Mouse (Mus musculus) thymus, postnatal 14 days (tissue): ENCODE results near the gene Trmt10a.

Experiments
- DNase-seq: peaks from one replicate; pipeline ENCODE4 v3.0.0; 2021

Trmt10a gene

DNA sequence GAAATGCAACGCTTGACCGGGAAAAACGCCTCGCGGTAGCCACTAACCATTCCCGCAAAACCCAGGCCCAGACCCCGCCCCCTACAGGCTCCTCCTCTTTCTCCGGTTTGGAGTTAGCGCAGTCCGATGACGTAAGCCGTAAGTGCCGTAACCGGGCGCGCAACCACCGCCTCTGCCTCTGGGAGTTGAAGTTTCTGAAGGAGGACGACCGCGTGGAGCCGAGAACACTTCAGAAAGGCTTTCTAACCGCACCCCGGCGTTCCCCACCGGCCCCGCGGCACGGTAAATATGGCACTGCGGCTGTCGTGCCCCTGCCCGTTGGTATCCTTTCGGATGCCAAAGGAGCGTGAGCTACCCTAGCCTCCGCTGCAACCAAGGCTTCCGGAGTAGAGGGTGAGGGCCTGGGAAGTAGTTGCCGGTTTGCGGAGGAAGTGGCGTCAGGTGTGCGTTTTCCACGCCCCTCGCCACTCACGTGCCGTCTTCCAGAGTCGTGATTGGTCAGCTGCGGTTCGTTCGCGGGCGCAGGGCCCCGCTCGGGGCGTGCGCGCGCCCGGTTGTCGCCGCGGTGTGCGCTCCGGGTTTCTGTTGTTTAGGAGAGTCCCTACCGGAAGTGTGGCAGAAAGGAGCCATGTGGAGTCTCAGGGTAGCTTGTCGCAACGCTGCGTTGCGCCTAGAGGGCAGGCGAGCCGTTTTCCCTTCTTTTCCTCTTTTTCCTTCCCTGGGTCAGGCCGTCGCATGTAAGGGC is at the start of gene Trmt10a:
Trmt10a (plus strand) TSS at position 134 of the 745 bp plus-strand sequence.
- DNase-seq = peak; percentile 97

DNA sequence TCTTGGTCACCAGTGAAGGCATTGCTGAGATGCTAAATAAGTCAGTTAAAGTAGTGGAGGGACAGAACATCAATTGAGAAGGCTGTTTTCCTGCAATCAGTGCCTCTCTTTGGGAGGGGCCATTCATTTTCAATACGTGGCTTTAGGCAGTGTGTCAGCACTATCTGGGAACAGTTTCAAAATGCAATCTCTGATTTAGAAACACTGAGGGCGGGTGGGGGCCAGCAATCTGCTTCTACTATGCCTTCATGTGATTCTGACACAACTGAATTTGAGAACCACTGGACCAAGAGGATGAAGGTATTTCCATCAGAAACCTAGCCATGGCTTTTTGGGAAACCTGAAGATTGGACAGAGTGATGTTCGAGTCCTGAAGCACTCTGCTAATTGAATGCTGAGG is 47.9 kb upstream of the Trmt10a start:
- no peak for DNase-seq

DNA sequence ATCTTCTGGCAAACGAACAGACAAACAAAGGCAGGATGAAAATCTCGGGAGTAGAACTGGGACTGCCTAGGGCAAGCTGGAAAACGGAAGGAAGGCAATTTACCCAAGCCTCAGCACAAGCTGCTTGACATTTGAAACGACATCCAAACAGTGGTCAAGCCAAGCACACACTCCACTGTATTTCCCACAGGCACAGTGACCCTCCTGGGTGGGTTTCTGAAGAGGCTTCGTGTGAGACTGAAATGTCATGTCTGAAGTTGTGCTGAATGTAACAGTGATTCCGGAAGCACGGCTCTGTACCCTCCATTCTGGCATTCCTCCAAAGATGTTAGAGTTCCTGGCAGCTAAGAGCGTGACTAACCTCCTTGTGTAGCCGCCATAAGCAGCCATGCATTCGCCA is 47.5 kb upstream of the Trmt10a start:
- no peak for DNase-seq

DNA sequence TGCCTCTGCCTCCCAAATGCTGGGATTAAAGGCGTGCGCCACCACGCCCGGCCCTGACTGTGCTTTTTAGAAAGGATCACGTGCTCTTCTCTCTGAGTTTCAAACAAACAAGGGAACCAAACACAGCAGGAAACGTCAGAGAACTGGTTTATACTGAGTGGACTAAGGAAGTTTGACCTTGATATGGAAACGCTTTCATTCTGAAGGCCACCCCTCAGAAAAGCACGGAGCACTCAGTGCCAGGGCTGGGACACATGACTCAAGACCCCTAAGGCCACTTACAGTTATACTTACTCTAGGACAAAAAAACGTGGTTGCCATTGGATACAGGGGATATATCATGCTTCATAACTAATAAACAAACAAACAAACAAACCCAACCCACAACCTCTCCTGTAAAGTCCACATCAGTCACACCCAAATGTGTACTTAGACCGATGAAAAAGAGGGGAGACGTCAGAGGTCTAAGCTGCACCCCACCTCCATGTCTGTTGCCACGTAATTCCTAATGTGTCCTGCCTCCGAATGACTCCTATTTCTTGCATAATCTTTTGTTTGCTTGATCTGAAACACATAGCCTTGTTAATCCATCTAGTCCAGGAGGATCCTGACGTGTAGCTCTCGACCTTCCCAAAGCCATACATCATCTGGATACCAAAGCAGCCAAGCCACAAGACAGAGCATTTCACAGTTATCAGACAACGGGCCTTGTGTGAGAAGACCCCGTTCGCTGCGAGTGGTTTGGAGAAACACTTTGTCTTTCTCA is 46.8 kb upstream of the Trmt10a start:
- DNase-seq = no peak

DNA sequence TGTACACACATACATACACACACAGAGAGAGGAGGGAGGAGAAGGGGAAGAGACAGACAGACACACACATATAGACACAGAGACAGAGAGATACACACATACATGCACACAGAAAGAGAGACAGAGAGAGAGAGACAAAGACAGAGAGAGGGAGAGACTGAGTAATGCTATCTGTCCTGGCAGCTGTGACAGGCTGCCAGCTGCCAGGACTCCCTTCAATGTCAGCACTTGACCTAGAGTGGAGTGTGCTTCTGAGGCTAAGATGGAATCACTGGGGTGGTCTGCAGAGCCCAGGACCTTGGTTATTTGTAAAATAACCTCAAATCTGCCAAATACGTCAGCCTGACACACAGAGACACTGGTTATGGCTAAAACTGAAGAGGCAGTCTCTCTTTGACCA is 45.5 kb upstream of the Trmt10a start:
- DNase-seq = no peak

DNA sequence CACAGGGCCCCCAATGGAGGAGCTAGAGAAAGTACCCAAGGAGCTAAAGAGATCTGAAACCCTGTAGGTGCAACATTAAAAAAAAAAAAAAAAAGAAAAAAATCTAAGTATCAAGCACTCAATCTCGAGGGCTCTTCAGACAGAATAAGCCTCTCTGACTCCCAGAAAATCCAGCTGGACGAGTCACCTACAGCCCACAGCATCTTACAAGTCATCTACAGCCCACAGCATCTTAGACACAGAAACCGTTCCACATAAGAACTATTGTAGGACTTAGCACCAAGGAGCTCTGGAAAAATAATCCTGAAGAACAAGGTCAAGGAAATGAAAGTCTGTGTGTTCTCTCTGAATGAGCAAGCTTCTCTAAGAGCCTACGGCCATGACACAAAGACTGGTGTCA is 41.3 kb upstream of the Trmt10a start:
- DNase-seq = no peak

DNA sequence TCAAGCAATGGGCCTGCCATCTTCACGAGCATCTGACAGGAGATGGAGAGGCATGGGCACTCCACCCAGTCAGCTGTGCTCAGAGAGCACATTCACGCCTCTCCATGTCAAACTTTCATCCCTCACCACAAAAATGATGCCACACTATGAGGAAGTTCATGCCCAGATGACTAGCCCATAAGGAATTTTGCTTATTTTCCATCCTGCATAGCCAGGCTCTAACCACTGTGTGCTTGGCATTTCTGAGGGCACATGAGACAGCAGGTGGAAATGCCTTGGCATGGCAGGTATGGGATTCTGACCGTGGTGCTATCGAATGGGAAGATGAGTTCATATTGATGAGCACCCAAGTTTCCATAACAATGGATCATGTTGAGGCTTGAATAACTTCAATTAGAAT is 39.6 kb upstream of the Trmt10a start:
- DNase-seq = no peak

DNA sequence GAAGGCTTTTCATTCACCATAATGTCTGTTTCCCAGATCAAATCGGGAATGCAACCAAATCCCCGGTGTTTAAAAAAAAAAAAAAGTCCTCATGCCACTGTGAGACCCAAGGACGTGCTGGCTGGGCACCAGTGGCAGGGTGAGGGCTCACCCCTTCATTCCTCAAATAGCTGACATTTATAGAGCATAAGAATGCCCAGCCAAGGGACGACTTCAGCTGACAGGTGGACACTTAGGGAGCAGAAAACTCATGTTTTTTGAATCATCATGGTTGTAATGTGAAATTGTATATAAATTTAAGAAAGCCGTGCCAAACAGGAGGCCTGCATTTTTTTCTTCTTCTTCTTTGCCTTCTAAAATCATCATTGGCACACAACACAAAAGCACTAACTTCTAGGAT is 38.2 kb upstream of the Trmt10a start:
- no peak for DNase-seq

DNA sequence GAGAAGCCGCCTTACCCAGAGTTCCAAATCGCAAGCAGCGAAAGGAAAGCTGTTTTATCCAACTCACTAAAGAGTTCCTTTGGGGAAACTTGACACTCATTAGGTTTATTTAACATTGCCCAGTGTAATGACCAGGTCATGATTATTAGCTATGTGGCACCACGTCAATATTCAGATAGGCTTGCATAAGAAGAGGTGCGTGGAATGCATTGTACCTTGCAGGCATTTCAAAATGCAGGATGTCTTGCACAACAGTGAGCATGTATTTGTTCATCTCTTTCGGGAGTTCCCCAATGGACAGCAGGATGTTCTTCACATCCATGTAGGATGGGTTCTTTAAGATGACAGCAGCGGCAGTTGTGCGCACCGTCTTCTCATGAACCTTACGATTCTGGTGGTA is 36.4 kb upstream of the Trmt10a start:
- no peak for DNase-seq

DNA sequence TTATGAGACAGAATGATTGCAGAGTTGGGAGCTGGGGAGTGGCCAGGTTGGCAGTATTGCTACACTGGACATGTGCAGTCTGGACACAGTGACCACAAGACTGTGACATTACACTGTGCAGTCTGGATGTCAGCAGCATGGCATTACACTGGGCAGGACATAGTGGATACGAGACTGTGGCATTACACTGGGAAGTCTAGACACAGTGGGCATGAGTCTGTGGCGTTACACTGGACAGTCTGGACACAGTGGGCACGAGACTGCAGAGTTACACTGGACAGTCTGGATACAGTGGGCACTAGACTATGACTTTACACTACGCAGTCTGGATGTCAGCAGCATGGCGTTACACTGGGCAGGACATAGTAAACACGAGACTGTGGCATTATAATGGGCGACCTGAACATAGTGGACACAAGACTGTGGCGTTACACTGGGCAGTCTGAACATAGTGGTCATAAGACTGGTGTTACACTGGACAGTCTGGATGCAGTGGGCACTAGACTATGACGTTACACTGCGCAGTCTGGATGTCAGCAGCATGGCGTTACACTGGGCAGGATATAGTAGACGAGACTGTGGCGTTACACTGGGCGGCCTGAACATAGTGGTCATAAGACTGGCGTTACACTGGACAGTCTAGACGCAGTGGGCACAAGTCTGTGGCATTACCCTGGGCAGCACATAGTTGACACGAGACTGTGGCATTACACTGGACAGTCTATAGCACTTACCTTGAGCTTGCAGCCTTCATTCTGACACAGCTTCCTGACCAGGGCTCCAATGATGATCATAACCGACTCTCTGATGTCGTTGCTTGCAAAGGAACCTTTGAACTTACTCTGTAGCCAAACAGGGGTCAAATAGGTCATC is 32.1 kb upstream of the Trmt10a start:
- DNase-seq = no peak

DNA sequence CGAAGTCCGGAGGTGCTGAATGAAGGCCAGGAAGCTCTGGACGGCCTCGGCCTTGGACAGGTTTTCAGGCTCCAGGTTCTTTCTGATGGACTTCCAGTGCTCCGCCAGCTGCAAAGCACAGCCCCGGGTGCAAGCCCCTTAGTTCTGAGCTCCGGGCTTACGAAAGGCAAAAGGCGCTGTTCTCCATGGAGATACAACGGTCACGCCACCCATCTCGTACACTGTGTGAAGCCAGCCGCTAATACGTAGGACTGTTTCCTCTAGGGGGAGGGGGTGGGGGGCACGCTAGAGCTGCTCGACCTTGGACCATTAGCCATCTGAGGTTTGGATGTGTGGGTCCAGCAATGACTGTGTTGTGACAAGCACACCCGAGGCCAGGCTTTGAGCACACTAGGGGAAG is 29.1 kb upstream of the Trmt10a start:
- no peak for DNase-seq

DNA sequence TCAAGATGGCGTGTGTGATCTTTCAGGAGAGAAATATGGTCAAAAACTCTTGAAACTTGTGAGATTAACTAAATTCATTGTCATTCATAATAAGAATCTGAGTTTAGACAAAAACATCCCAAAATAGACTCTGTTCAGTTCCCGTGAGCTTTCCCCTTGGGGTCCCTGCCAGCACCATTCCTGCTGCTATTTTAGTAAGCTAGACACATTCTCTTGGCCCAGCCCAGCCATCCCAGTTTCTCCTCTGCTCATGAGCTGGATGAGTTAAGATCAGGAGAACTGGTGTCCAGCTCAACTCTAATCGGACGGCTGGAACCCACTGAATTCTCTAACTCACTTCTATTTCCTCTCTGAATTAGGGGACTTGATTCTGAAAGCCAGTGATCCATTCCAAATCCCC is 26.4 kb upstream of the Trmt10a start:
- no peak for DNase-seq

DNA sequence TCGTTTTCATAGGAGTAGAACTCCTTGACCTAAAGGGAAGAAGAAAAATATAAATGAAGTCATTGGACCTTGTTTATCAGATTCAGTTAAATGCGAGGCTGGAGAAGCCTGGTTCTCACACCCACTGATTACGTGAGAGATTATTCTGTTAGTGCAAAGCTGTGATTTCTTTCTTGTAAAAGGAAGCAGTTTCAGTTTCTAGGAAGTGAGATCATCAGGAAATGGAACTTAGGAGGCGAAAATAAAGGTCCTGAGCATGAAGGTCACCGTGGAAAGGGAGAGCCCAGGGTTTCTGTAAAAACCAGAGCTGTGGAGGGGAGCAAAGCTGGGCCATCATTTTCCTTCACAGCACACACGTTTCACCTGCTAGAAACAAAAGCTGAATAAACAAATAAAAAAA is 24.9 kb upstream of the Trmt10a start:
- no peak for DNase-seq

DNA sequence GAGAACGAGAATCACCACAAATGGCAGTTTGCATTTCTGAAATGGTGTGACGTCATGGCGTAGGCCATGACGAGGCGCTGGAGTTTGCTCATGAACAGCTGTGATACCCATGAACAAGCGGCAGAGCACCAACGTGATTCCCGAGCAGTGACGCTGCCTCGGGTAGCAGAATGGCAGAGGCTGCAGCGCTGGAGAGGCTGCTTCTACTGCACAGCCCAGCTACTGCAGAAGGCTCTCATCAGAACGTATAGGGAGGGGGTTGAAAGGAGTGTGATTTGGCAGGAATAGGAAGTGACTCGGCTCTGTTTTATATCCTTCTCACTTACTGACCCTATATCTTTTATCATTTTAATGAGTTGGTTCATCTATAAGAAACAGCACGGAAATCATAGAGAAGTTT is 24.4 kb upstream of the Trmt10a start:
- no peak for DNase-seq

DNA sequence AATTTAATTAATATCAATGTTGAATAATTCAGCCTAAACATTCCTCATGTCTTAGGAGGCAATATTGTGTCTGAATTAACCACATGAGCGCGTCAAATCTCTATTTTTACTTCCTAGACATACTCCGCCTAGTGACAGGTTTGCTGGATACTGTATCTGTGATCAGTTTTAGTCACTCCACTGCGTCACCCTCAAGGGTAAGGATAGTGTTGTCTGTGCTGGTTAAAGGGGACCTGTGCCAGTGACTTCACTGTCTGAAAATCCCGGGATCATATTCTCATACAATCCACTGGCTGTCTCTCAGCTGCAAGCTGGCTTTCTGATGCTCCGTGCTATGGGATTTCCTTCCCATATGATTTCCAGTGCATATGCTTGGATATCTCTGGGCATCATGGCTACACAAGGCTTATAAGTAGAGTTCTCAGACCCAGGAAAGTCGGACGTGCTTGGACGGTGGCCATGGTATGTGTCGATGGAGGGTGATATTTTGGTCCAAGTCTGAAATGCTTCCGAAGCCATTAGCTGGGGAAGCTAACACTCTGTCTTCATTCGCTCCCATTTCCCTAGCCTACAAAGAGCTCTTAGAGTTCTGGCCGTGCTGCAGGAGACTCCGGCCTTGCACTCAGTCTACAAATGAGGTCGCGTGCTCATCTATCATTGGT is 23.7 kb upstream of the Trmt10a start:
- no peak for DNase-seq

DNA sequence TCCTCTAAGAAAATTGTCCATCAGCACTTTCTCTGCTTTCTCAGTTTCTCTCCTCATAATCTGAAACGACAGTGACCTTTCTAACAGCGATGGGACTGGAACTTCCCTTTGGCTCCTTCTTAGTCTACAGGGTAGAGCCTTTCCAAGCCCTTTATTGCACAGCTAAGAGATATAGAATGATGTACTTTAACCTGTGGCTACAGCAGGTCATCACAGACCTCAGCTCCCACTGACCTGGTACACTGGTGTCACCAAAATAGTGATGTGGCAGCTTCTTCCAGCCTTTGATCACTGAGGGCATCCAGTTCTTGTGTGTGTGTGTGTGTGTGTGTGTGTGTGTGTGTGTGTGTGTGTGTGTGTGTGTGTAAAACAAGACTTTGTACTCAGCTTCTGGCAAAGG is 21.8 kb upstream of the Trmt10a start:
- no peak for DNase-seq

DNA sequence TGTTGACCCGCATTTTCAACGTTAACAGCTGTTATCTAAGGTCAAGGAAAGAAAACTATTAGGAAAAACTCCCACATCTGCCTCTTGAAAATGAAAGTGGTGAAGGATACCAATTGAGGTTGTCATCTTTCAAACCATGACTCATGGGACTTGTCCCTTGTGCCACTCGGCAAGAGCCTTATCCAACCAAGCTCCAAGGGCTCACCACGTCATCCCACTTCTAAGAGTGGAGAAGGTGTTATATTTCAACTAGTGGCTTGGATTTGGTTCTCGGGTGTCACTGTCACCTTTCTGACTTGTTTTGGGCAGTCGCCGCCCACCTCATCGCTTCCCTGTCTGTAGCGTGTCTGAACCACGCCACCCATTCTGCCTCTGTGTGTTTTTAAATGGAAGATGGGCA is 19.4 kb upstream of the Trmt10a start:
- no peak for DNase-seq

DNA sequence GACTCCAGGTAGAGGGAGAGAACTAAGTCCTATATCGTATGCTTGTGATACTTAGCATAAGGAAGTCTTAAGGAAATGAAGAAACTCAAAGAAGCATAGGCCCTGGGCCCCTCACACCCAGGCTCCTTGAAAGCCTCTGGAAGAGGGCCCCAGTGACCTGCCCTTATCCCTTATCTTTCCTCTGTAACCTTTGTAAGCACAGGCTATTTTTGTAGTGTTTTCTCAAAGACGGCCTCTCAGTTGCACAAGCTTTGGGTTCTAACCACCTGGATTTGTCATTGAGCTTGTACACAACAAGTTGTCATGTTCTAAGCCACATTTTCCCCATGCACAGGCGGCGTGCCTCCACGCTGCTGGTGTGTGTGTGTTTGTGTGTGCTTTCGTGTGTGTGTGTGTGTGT is 14.1 kb upstream of the Trmt10a start:
- no peak for DNase-seq

DNA sequence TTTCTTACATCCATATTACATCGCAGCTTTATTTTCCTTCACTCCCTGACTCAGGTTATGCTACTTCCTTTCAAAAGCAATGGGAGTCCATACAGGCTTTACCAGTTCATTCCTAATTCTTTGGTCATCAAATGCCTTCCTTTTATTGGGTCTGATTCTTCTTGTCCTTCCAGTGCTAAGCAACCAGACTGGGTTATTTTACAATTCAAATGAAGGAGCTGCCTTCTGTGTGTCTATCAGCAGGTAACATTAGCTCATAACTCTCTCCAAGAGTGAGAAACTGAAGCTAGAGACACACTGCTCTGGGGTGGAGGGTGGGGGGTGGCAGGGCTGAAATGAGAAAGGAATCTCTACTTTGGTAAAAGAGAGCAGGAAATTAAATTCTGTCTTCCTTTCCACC is 12.6 kb upstream of the Trmt10a start:
- DNase-seq = no peak

DNA sequence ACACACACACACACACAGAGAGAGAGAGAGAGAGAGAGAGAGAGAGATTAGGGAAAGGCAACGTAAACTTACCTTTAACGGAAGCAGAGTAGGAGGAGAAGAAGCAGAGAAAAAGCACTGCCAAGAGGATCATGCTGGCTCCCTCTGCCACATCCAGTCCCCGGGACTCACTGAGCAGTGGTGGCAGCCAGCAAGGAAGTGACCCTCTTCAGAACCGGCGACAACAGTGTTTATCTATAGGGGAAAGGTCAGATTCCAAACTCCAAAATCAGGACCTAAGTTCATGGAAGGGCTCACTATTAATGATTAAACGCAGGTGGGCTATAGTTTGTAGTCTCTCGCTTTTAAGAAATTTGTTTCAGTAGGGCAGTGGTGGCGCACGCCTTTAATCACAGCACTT is 12.1 kb upstream of the Trmt10a start:
- DNase-seq = no peak

DNA sequence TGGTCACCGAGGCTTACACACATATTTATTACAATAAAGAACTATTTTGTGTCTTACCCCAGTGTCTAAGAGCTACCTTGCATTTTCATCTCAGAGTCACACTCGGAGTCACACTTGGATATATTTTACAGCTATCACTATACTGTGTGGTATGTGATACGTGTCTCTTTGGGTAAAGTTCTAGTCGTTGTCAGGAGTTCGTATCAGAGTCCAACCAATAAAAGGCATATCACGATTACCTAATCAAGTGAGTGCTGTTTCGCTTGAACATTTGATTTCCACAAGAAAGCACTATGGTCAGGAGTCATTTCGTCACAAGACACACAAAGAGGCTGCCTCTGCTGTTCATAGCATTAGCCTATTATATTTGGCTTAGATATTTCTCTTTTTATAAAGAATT is 9.8 kb upstream of the Trmt10a start:
- DNase-seq = no peak

DNA sequence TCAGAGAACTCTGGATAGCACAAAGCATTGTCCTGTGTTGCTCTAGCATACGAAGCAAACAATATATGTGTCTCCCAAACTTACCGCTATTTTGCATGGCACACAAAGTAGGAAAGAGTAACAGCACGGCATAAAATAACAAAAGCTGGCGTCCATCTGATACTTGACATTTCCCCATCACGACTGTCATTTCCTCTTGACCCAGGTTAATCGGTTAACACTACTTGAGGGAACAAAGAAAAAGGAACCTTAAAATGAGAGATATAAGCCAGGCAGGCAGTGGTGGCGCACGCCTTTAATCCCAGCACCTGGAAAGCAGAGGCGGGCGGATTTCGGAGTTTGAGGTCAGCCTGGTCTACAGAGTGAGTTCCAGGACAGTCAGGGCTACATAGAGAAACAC is 9.3 kb upstream of the Trmt10a start:
- no peak for DNase-seq

DNA sequence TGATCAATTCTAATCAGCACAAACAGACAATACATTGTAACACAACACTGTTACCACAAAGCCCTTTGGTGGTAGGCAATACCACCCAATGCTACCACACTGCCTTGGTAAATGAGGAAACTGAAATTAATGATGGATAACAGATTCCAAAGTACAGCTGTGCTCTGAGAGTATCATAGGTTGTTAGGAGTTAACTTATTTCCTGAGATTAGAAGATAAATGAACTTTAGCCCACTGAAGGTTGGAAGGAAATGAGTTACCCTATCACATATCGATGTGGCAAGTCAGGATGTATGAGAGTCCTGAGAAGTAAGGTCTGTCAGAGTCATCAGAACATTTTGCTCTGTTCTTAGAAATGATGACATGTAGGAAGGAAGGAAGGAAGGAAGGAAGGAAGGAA is 8.7 kb upstream of the Trmt10a start:
- DNase-seq = no peak
